Mouse (Mus musculus) adrenal gland, postnatal 14 days (tissue): ENCODE measurements around the gene Pop5. TPM values are rescaled to one million over a fixed set of nuclear protein-coding genes. Genes with fewer than 3 reads are reported as not detected.
A peak's percentile ranks its signal among the peaks of the same experiment; 100 is the strongest.

Experiments used
- DNase-seq: peaks from one replicate; pipeline ENCODE4 v3.0.0; 2021; ENCODE audit warnings: mixed read lengths
- long read RNA-seq, 2 experiments: library from polyadenylated mRNA; stranded (forward); transcript quantifications; one replicate each; pipeline ENCODE4 v2.0.0; 2021
- total RNA-seq: library from RNA; stranded (reverse); gene quantifications from 2 replicates; pipeline ENCODE4 v1.2.3, GENCODE M21; 2021

Gene Pop5
- 92.6 and 92.9 TPM in 2 replicates for total RNA-seq
- long read RNA-seq, experiment 1, partial matches to known transcripts: 75 of 79 reads
- long read RNA-seq, experiment 1, other reads (novel, unspliced or antisense): 2 of 79 reads
- long read RNA-seq, experiment 2, partial matches to known transcripts: 85 of 91 reads
- long read RNA-seq, experiment 2, other reads (novel, unspliced or antisense): 3 of 91 reads

DNA sequence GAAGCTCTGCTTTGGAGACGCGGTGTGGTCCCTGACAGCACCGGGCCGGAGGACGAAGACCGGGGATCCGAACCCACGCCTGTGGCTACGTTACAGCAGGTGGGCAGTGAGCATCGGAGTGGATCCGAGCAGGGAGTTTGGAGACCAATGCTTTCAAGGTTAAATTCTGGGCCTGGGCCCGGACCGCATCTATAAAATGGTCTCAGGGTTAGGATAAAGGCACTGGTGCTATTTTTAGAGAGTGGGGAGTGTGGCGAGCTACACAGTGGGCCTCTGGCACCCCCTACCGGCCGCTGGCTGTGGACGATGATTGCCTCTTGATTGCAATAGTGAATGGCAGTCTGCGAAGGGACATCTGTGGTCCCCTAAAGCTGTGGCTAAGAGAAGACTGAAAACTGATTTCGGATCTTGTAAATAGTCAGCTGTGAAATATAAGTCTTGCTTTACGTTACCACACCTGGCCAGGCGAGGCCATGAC lies at the start of gene Pop5:
Pop5 (plus strand) TSS at position 51 of the 478 bp plus-strand sequence.
- peak; percentile 94 for DNase-seq

DNA sequence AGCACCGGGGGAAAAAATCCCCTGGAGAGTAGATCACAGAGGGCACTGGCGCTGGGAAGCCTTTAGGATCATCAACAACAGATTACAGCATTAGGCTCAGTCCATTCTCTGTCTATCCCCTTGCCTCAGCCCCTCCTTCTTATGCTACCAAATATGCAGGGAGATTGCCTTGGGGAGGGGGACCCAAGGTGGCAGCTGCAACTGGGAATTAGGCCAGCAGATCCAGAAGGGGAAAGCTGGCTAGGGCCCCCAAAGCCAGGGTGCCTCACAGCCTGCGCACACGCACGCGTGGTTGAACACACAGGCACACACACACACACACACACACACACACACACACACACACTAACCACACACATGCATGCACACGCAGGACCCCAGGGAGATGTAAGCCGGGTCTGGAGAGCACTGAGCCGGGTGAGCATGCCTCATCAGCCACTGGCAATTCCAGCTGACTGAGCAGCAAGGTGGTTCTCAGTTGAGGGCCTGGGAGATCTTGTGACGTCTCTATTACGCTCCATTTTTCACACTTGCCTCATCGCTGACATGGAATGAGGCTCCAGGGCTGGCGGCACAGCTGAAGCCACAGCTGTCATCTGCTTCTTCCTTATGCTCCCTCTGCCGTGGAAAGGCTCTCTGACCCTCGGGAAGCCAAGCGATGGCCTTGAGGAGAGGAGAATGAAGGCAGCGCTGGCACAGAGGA lies 49.1 kb upstream of the Pop5 start:
- DNase-seq: peak; percentile 19

DNA sequence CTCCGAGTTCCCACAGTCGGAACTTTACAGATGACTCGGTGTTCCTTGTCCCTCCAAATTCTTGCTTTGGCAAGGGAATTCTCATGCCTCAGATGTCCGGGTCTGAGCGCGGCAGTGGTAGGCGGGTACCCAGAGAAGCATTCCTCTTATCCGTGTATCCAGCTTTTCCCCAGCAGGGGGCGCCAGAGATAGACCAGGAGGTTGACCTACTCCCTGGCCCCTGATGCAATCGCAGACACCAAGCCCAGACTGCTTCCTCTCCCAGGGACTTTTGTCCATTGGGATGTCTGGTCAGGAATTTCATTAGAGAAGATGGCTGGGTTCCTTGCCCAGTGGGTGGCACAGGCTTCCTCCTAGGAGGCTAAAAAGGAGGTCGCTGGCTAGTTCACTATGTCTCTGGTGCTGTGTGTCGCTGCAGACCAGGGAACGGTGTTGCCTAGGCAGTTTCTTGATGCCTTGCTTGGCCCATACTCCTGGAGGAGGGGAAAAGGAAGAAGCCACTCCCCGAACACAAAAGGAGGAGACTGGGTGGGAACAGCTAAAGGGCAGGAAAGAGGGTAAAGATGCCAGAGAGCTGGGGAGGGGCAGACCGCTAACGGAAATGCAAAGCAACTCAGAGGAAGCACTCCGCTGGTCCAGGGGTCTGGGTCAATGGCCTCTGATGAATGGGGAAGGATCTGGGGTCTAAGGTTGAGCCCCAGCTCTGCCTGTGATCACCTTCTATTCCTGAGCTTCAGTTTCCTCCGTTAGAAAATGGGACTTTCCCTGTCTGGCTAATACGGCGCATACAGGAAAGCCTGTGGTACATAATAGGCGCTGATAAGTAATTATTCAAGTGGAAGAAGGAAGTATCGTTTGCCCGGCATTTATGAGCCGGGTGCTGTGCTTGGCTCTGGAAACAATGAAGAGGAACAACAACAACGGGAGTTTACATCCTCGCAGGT lies 48.2 kb upstream of the Pop5 start:
- DNase-seq: peak; percentile 98

DNA sequence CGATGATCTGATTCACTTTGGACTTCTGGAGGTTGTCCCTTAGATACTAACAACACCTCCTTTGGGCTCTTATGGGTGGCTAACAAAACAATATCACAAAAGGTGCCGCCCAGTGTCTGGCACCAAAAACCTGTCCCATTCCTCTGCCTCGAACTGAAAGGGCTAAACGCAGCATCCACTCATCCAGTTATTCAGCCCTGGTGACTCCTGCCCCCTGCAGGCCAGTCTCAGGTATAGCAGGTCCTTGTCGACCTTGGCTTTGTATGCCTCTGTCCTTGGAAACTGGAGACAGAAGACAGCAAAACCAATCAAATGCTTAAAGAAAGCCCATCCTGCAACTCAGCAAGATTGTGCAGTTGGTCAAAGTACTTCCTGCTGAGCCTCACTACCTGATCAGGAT lies 46.8 kb upstream of the Pop5 start:
- DNase-seq: peak; percentile 66

DNA sequence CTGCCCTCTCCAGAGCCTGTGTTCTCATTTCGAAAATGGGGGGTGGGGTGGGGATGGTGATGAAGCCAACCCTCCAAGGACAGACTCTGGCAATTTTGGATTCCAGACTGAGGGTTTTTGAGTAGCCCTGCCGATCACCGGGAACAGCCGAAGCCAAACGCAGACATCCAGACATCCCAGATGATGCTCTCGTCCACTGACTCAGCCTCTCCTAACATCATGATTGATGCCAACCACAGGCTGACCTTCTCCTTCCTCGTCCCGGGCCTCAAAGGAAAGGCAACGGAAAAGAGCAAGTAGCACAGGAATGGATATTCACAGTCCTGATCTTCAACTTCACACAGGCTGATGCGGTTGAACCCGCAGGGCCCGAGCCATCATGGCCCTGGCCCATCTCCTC lies 45.6 kb upstream of the Pop5 start:
- peak; percentile 64 for DNase-seq

DNA sequence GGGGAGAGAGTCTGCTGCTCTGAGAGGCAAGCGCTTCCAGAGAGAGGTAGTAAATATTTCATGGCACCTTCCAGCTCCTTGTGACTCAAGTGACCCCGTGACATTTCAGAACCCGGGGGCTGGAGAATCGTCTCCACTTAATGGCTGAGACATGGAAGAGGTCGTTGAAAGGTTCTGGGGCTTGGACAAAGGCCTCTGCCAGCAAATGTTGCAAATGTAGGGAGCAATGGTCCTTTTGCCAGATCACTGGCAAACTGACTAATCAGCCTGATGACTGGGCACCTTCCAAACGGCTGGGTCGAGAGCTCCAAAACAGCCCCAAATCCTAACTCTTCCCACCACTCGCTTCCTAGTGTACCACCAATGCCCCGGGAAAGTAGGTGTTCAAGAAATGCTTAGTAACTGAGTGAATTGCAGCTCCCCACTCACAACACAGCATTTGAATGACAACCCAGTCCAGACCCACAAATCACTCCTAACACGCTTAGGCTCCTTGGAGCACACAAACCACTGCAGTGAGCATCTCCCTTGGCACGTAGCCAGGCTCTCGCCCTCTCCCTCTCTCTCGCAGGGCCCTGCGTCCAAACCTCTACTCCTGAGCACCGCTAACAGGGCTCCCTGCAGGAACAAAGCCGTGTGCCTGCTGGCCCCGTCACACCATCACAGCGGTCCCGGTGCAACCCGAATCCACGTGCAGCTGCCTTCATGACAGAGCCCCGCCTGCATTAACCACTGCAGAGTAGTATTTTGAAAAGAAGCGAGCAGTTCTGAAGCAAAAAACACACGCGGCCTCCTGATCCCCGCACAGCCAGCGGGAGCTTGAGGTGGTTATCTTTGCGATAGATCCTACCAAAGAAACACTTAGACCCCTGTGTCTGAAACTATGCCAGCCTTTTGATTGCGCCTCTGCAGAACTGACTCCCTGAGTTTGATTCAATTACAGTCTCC lies 43.5 kb upstream of the Pop5 start:
- peak; percentile 44 for DNase-seq

DNA sequence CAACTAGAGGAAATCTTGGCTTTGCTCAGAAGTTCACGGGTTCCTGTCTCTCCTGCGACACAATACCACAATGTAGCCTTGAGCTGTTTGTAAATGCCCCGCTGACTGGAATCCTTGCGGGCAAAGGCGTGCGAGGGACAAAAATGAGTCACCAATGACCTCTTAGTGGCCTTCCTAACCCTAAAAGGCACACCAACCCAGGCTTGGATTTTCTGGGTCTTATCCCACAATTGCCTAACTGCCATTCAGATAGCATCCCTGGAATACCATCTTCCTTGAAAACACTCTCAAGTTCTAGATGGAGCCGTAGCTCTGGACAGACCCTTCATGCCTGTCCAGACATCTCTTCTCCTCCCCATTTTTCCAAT lies 42.8 kb upstream of the Pop5 start:
- DNase-seq: peak; percentile 47

DNA sequence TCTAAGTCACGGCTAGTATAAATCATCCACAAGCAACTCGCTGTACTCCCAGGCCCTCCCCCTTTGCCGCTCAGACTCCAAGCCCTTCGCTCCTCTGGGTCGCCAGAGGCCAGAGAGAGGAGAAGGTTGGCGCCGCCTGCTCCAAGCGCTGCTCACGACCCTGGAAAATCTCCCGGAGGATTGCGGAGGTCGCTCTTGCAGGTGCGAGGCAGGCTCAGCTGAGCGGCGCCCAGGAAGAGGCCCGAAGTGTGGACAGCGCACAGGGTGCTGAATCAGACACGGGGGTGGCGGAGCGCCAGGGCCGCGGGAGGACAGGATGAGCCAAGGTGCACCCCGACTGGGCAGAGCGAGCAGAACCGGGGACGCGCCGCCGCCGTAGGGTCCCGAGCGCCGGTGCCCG lies 42.4 kb upstream of the Pop5 start:
- peak; percentile 92 for DNase-seq

DNA sequence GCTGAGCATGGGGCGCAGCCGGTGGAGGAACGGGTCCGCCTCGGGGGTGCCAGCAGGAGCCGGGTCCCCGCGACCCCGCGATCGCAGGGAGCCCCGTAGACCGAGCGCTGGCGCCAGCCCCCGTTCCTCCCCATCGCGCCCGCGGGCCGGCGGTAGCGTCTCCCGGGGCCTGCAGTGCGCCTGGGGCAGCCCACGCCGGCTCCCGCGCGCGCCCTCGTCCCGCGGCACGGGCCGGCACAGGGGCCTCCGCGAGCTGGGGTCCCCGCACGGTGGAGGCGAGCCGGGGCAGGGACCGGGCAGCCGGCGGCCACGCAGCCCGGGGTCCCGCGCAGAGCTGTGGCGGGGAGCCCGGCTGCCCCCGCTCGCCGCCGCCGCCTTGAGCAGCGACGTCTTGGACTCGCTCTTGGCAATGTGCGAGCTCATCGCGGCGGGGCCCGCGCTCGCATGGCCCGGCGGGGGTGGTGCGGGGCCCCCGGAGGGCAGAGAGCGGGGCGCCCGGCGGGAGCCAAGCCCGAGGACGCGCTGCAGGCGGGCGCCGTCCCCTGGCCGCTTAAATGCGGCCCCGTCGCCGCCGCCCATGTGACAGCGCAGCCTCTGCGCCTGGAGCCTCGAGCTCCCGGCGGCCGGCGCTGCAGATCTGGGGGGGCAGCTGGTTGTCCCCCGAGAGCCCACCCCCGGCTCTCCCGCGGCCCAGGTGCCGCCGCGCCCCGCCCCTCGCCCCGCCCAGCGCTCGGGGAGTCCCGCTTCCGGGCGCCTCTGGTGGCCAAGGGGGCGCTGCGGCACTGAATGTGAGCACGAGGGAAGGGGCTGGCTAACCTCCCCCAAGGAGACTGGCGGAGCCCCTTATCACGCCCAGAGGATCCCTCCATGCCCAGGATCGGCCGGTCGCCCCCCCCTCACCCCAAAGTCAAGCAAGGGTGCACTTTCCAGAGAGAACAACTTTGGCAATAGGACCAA lies 41.7 kb upstream of the Pop5 start, which contains the start of gene Cabp1:
Cabp1 (minus strand) TSS at position 713 of the 957 bp plus-strand sequence.
- DNase-seq: peak; percentile 64

DNA sequence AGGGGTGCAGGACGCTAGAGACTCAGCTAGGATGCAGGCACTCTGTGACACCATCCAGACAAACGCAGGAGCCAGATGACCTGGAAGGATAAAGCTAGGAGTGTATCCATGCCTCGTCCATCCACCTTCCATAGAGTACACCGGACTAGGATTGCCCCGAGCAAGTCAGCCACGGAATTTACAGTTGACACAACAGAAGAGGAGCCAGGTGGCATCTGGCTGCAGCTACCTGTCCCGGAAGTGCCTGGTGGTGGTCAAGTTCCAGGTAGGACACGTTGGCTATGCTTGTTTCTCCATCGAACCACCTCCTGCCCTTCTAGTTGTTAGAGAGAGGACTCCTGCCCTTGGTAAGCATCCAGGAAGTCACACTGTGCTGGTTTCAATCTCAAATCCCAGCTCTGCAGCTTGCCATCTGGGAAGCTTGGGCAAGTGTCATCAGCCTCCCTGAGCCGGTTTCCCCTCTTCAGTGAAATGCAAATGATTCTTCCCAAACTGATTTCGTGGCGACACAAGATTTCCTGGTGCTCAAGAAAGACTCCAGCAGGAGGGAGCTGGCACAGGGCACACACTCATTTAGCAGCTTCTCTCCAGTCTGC lies 40.9 kb upstream of the Pop5 start:
- peak; percentile 3 for DNase-seq

DNA sequence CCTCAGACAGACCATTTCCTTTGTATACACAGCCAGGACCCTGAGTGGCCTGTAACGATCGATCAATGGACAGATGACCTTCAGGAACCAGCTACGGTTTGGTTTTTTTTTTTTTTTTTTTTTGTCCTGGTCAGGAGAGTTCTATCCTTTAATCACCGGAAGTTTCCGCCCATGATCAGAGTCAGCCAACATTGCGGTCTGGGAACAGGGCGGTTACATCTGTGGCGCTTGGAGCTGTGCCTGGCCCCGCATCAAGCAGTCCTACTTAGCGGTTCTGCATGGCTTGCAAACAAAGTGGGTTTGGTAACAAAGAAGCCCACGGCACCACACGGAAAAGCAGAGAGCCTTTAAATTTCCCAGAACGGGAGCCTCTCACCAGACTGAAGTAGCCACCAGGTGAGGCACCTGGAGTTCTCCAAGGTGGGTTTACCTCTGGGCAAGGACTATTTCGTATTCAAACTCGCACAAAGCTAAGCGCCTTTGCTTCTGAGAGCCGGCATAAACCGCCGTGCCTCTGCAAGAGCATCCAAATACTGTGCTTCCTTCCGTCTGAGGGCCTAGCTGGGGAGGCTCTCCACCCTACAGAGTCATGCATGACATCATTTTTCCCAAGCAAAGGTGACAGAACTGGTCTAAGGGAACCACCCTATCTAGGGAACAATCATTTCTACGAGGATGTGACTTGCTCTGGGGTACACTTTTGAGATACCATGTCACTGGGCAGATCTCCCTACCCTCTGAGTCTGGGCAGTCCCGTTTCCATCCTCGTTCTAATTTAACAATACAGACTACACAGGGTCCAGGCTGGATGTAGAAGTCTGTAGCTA lies 31.7 kb upstream of the Pop5 start:
- peak; percentile 10 for DNase-seq

DNA sequence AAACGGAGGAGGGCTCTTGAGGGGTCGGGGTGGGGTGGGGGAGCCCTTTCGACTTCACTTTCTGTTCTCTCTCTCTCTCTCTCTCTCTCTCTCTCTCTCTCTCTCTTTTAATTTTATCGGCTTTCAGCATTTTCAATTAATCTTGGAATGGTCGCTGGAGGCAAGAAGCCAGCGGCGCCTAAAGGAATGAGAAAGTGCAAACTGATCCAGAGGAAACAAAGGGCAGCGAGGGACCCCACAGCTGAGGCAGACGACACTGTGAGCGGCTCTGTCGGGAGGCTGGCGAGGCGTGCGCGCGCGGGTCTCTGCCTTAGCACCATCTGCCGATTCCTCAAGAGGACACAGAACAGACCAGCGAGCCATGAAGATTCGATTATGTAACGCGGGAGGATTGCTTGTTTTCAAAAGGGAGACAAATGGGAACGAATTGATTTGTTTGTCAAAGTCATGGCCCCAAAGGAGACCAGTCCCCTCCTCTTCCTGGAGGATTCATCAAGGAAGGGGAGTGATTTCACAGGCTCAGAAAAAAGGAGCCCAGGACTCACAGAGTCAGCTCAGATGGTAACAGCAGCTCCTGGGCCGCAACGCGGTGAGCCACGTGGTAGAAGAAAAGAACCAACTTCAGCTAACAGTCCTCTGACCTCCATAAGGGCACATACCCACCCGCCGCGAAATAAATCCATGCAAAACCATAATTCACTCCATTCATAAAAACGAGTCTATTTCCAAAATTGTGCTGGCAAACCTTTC lies 30.9 kb upstream of the Pop5 start:
- peak; percentile 32 for DNase-seq

DNA sequence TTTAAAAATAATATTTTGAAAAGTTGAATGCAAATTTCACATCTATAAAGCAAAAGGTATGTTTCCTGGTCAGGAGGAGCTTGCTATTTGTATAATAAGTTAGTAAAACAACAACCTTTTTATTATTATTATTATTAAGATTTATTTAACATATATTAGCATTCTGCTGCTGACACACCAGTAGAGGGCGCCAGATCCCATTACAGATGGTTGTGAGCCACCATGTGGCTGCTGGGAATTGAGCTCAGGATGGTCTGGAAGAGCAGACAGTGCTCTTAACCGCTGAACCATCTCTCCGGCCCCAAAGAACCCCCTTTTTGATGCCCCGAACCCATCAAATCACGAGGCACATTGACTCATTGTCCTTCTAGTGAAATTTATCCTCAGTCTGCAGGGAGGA lies 28.4 kb upstream of the Pop5 start:
- peak; percentile 1 for DNase-seq

DNA sequence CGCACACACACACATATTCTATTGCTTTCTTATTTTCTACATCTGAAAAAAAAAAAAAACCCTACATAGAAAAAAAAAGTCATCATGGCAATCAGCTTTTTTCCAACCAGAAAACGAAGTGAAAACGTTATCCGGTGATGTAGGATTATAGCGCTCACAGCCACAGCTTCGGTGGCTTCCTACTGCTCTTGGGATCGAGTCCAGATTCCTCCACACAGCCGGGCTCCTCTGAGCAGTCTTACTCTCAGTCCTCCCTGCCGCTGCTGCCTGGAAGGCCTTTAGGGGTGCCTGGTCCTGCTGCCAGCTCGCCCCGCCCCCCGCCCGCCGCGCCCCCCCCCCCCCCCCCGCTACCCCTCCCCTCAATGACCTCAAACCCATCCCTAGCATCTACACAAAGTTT lies 27.7 kb upstream of the Pop5 start:
- DNase-seq: peak; percentile 1

DNA sequence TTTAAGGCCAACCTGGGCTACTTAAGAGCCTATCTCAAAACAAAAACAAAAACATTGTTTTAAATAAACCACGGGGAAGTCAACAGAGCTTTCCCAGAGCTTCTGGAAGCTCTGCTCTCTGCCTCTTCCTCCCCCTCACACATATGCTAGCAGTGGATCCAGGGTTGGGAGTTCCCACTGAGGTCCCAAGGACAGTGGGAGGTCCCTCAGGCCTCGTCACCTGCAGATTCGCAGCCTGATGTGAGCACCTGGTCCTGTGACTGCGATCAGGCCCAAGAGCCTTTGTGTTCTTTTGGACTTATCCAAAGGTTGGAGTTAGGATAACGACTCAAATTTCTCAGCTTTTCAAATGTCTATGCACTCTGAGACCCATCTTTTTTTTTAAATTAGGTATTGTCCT lies 27.0 kb upstream of the Pop5 start:
- DNase-seq: peak; percentile 1

DNA sequence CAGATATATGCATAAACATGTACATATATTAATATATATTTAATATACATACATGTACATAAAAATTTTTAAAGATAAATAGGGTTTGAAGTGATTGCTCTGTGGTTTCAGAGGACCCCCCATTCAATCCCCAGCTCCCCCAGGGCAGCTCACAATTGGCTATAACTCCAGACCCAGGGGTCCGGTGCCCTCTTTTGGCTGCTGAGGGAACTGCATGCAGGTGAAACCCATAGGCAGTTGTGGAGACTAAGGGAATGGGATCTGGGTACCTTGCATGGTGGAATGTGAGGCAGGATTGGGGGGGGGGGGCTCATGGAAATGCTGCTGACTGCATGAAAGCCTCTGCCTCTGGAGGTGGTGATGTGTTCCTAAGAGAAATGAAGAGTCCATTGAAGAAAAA lies 25.3 kb upstream of the Pop5 start:
- DNase-seq: peak; percentile 48

DNA sequence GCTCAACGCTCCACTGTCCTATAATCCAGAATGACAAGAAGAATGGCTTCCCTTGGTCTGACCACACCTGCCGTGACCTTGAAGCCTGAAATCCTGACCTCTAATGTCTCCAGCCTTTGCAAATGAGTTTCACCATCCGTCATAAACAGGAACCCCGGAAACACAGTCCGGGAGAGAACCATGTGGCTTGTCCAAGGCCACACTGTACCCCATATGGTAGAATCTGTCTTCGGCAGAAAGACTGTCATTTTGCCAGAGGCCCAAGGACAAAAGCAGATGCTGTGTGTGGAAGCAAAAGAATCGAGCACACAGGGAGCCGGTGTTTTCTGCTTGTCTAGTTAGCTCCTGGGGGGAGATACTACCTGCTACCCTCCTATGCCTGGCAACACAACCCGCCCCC lies 23.2 kb upstream of the Pop5 start:
- peak; percentile 59 for DNase-seq

DNA sequence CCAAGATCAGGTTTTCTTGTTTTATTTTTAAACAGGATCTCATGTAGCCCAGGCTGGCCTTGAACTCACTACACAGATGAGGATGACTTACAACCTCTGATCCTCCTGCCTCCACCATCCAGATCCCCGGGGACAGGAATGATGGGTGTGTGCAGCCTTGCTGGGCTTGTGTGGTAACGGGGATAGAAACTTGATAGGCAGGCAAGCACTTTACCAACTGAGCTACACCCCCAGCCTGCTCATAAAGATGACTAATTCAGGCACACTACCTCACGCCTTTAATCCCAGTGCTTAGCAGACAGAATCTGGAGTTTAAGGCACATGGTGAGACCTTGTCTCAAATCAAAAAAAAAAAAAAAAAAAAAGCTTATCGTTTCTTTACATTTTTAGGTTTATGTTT lies 22.8 kb upstream of the Pop5 start:
- DNase-seq: peak; percentile 17
